Mouse (Mus musculus) MEL (cell line): ENCODE measurements around the gene Dscam. TPM values are rescaled to one million over a fixed set of nuclear protein-coding genes. Genes with fewer than 3 reads are reported as not detected.

Experiments
- DNase-seq: peaks from one replicate; pipeline ENCODE4 v3.0.0; 2011; ENCODE audit warnings: low read depth, low spot score
- H3K27ac ChIP-seq: 2 replicates; pipeline ENCODE4 v1.5.1; 2012; ENCODE audit warnings: low read depth, mild to moderate bottlenecking, control low read depth, low read length, moderate library complexity; ENCODE audit not compliant: control insufficient read depth
- H3K27me3 ChIP-seq, 2 experiments: fragments of 150-350 bp in 1 of 2; sonication (generic) in 1 of 2; 2 replicates each; pipeline ENCODE4 v1.6.1; 2012; ENCODE audit warnings: low read length in 2 of 2, mild to moderate bottlenecking in 2 of 2, improper control_type of control experiment in 1 of 2, moderate library complexity in 1 of 2; ENCODE audit not compliant: insufficient read depth in 2 of 2, control insufficient read depth in 1 of 2
- H3K36me3 ChIP-seq, 2 experiments: 2 replicates each; pipeline ENCODE4 v1.6.1; 2012 to 2014; ENCODE audit warnings: low read length in 2 of 2, improper control_type of control experiment in 1 of 2, inconsistent platforms in 1 of 2, mild to moderate bottlenecking in 1 of 2; ENCODE audit not compliant: insufficient read depth in 2 of 2, control insufficient read depth in 1 of 2
- H3K4me1 ChIP-seq, 2 experiments: fragments of 150-350 bp in 1 of 2; sonication (generic) in 1 of 2; 2 replicates each; pipeline ENCODE4 v1.6.1; 2012; ENCODE audit warnings: low read length in 2 of 2, improper control_type of control experiment in 1 of 2, mild to moderate bottlenecking in 1 of 2; ENCODE audit not compliant: insufficient read depth in 2 of 2, control insufficient read depth in 1 of 2
- H3K4me3 ChIP-seq, 2 experiments: fragments of 150-350 bp in 1 of 2; sonication (generic) in 1 of 2; 2 replicates each; pipeline ENCODE4 v1.5.1; 2012; ENCODE audit warnings: low read depth in 2 of 2, low read length in 2 of 2, mild to moderate bottlenecking in 2 of 2, moderate library complexity in 2 of 2, control low read depth in 1 of 2, improper control_type of control experiment in 1 of 2; ENCODE audit not compliant: control insufficient read depth in 1 of 2, insufficient read depth in 1 of 2
- H3K79me2 ChIP-seq: 2 replicates; pipeline ENCODE4 v1.6.1; 2012; ENCODE audit warnings: mild to moderate bottlenecking, low read length, moderate library complexity; ENCODE audit not compliant: control insufficient read depth, poor library complexity, insufficient read depth
- H3K9ac ChIP-seq: 2 replicates; pipeline ENCODE4 v1.6.1; 2012; ENCODE audit warnings: low read depth, mild to moderate bottlenecking, control low read depth, low read length, moderate library complexity; ENCODE audit not compliant: control insufficient read depth, poor library complexity, severe bottlenecking
- H3K9me3 ChIP-seq: fragments of 150-350 bp; sonication (generic); replicated peaks from 2 replicates; pipeline ENCODE4 v1.6.1; 2012; ENCODE audit warnings: mild to moderate bottlenecking, low read length, improper control_type of control experiment, moderate library complexity; ENCODE audit not compliant: insufficient read depth
- BHLHE40 ChIP-seq: IDR thresholded peaks from 2 replicates; pipeline ENCODE4 v1.6.1; 2012; ENCODE audit warnings: low read depth, mild to moderate bottlenecking, inconsistent platforms, low read length, improper control_type of control experiment, borderline replicate concordance
- CHD1 ChIP-seq: IDR thresholded peaks from 2 replicates; pipeline ENCODE4 v1.6.1; 2012; ENCODE audit warnings: low read depth, mild to moderate bottlenecking, inconsistent platforms, low read length, improper control_type of control experiment
- CTCF ChIP-seq, 3 experiments: IDR thresholded peaks in 2 of 3; conservative IDR thresholded peaks in 1 of 3; 2 replicates each; pipeline ENCODE4 v1.5.1; 2011 to 2012; ENCODE audit warnings: low read length in 3 of 3, low read depth in 2 of 3, mild to moderate bottlenecking in 2 of 3, improper control_type of control experiment in 1 of 3, inconsistent platforms in 1 of 3, mixed read lengths in 1 of 3, moderate library complexity in 1 of 3; ENCODE audit not compliant: control insufficient read depth in 1 of 3, insufficient read depth in 1 of 3, poor library complexity in 1 of 3, severe bottlenecking in 1 of 3
- E2F4 ChIP-seq: IDR thresholded peaks from 2 replicates; pipeline ENCODE4 v1.6.1; 2011; ENCODE audit warnings: low read depth, low read length, improper control_type of control experiment, borderline replicate concordance
- EP300 ChIP-seq, 2 experiments: IDR thresholded peaks; 2 replicates each; pipeline ENCODE4 v1.6.1; 2011; ENCODE audit warnings: improper control_type of control experiment in 2 of 2, low read length in 2 of 2, low read depth in 1 of 2, mild to moderate bottlenecking in 1 of 2
- GABPA ChIP-seq: IDR thresholded peaks from 2 replicates; pipeline ENCODE4 v1.6.1; 2012; ENCODE audit warnings: low read depth, mild to moderate bottlenecking, inconsistent platforms, low read length, improper control_type of control experiment, moderate library complexity
- HCFC1 ChIP-seq: IDR thresholded peaks from 2 replicates; pipeline ENCODE4 v1.6.1; 2012; ENCODE audit warnings: low read depth, mild to moderate bottlenecking, inconsistent platforms, low read length, improper control_type of control experiment, moderate library complexity
- KAT2A ChIP-seq: conservative IDR thresholded peaks from 2 replicates; pipeline ENCODE4 v1.6.1; 2012; ENCODE audit warnings: low read depth, low read length, improper control_type of control experiment, inconsistent platforms
- MAFK ChIP-seq: IDR thresholded peaks from 2 replicates; pipeline ENCODE4 v1.6.1; 2011; ENCODE audit warnings: low read depth, mild to moderate bottlenecking, low read length, improper control_type of control experiment, borderline replicate concordance
- MAX ChIP-seq: IDR thresholded peaks from 2 replicates; pipeline ENCODE4 v1.6.1; 2011; ENCODE audit warnings: low read length, improper control_type of control experiment
- MAZ ChIP-seq: IDR thresholded peaks from 2 replicates; pipeline ENCODE4 v1.6.1; 2012; ENCODE audit warnings: low read depth, mild to moderate bottlenecking, inconsistent platforms, low read length, improper control_type of control experiment
- MEF2A ChIP-seq: IDR thresholded peaks from 2 replicates; pipeline ENCODE4 v1.6.1; 2014; ENCODE audit warnings: low read depth, mild to moderate bottlenecking, inconsistent platforms, low read length, improper control_type of control experiment; ENCODE audit not compliant: poor library complexity, insufficient replicate concordance, severe bottlenecking; ENCODE audit errors: extremely low read depth
- MYB ChIP-seq: IDR thresholded peaks from 2 replicates; pipeline ENCODE4 v1.6.1; 2011; ENCODE audit warnings: mild to moderate bottlenecking, low read depth, low read length, improper control_type of control experiment
- MYC ChIP-seq: IDR thresholded peaks from 2 replicates; pipeline ENCODE4 v1.6.1; 2011; ENCODE audit warnings: low read depth, mild to moderate bottlenecking, low read length, improper control_type of control experiment, moderate library complexity
- NELFE ChIP-seq: IDR thresholded peaks from 2 replicates; pipeline ENCODE4 v1.6.1; 2011; ENCODE audit warnings: low read depth, low read length, improper control_type of control experiment
- POLR2A ChIP-seq, 2 experiments: IDR thresholded peaks; 2 replicates each; pipeline ENCODE4 v1.6.1; 2011 to 2012; ENCODE audit warnings: low read length in 2 of 2, mild to moderate bottlenecking in 2 of 2, control low read depth in 1 of 2, improper control_type of control experiment in 1 of 2, low read depth in 1 of 2, moderate library complexity in 1 of 2; ENCODE audit not compliant: control insufficient read depth in 1 of 2, insufficient read depth in 1 of 2, poor library complexity in 1 of 2
- POLR2AphosphoS2 ChIP-seq: IDR thresholded peaks from 2 replicates; pipeline ENCODE4 v1.6.1; 2011; ENCODE audit warnings: low read length, improper control_type of control experiment
- POLR2AphosphoS5 ChIP-seq: IDR thresholded peaks from 2 replicates; pipeline ENCODE4 v1.6.1; 2012; ENCODE audit warnings: low read depth, borderline replicate concordance, mild to moderate bottlenecking, inconsistent platforms, low read length, moderate library complexity, mixed read lengths
- RCOR1 ChIP-seq: IDR thresholded peaks from 2 replicates; pipeline ENCODE4 v1.6.1; 2012; ENCODE audit warnings: low read depth, mild to moderate bottlenecking, inconsistent platforms, low read length, improper control_type of control experiment
- TAL1 ChIP-seq: IDR thresholded peaks from 2 replicates; pipeline ENCODE4 v1.6.1; 2012; ENCODE audit warnings: mild to moderate bottlenecking, inconsistent platforms, low read length, moderate library complexity, mixed read lengths
- USF2 ChIP-seq, 2 experiments: IDR thresholded peaks; 2 replicates each; pipeline ENCODE4 v1.6.1; 2011 to 2012; ENCODE audit warnings: improper control_type of control experiment in 2 of 2, low read length in 2 of 2, borderline replicate concordance in 1 of 2, inconsistent platforms in 1 of 2, low read depth in 1 of 2, mild to moderate bottlenecking in 1 of 2; ENCODE audit not compliant: insufficient read depth in 1 of 2
- ZKSCAN1 ChIP-seq: IDR thresholded peaks from 2 replicates; pipeline ENCODE4 v1.6.1; 2012; ENCODE audit warnings: low read depth, mild to moderate bottlenecking, inconsistent platforms, low read length, improper control_type of control experiment, moderate library complexity
- ZMIZ1 ChIP-seq: IDR thresholded peaks from 2 replicates; pipeline ENCODE4 v1.6.1; 2012; ENCODE audit warnings: low read depth, mild to moderate bottlenecking, inconsistent platforms, low read length, improper control_type of control experiment, moderate library complexity
- ZNF384 ChIP-seq: IDR thresholded peaks from 2 replicates; pipeline ENCODE4 v1.6.1; 2012; ENCODE audit warnings: low read depth, mild to moderate bottlenecking, inconsistent platforms, low read length, improper control_type of control experiment
- polyA plus RNA-seq, 2 experiments: library from polyadenylated mRNA; stranded (reverse) in 1 of 2; unstranded in 1 of 2; fragments of >175 nt in 1 of 2; fragments of >200 nt in 1 of 2; gene quantifications; 2 replicates each; pipeline versions ENCODE4 v1.2.1 to v1.2.4; 2012; ENCODE audit warnings: low replicate concordance in 2 of 2, low read depth in 1 of 2; ENCODE audit not compliant: insufficient read length in 2 of 2, insufficient read depth in 1 of 2, missing spikeins in 1 of 2
- total RNA-seq: library from RNA; depleted of rRNA; stranded (reverse); fragments of 300-350 nt; gene quantifications from 2 replicates; pipeline ENCODE4 v1.2.3, GENCODE M21; 2012

The Dscam gene
- total and polyA plus RNA-seq, 3 experiments, result not detected

- Histone ChIP-seq H3K9me3 (no peaks in the 10 kb centered on the region), H3K27ac (no peak overlapping the region), H3K79me2 (no peaks in the 10 kb centered on the region), H3K4me1 (no peaks in the 10 kb centered on the region), H3K36me3 (peaks cover 0 to 2% of the 10 kb centered on the region in 2 experiments; a peak in 1 of 4 replicates), H3K9ac (no peak overlapping the region), H3K4me3 (no peak overlapping the region), H3K27me3 (no peaks in the 10 kb centered on the region)
- no peak for DNase-seq
- TF ChIP-seq TAL1, result no peak
- no peak for TF ChIP-seq CHD1
- no peak for TF ChIP-seq MAFK
- no peak for TF ChIP-seq MAZ
- TF ChIP-seq KAT2A, result no peak
- TF ChIP-seq POLR2AphosphoS2, result no peak
- no peak for TF ChIP-seq E2F4
- TF ChIP-seq MEF2A, result no peak
- no peak for TF ChIP-seq ZKSCAN1
- no peak for TF ChIP-seq ZMIZ1
- no peak for TF ChIP-seq MYB
- TF ChIP-seq NELFE, result no peak
- TF ChIP-seq GABPA, result no peak
- TF ChIP-seq ZNF384, result no peak
- TF ChIP-seq EP300 (IDR thresholded peaks at IDR 0.05; ENCODE audit: low read depth in 1 of 2, low read length in 2 of 2), result no peak
- no peak for TF ChIP-seq USF2 (IDR thresholded peaks at IDR 0.05; ENCODE audit: borderline replicate concordance in 1 of 2, insufficient read depth in 1 of 2, low read depth in 1 of 2, low read length in 2 of 2)
- no peak for TF ChIP-seq MYC
- TF ChIP-seq BHLHE40, result no peak
- TF ChIP-seq RCOR1, result no peak
Measured at GRCm38 (mm10) chr16:96973300-96973699, 197.3 kb downstream of the Dscam start.

- H3K36me3 ChIP-seq, result peaks cover 0 to 2% of the 10 kb centered on the region in 2 experiments; a peak in 1 of 4 replicates
- H3K4me3 ChIP-seq, result no peak overlapping the region
- H3K9ac ChIP-seq, result no peak overlapping the region
- no peaks in the 10 kb centered on the region for H3K4me1 ChIP-seq
- no peaks in the 10 kb centered on the region for H3K9me3 ChIP-seq
- no peak for DNase-seq
- no peak for TF ChIP-seq HCFC1
- no peak for TF ChIP-seq POLR2A (IDR thresholded peaks at IDR 0.05; ENCODE audit: control insufficient read depth in 1 of 2, insufficient read depth in 1 of 2, low read depth in 1 of 2, low read length in 2 of 2, poor library complexity in 1 of 2)
- no peak for TF ChIP-seq RCOR1
- TF ChIP-seq MAX, result no peak
- TF ChIP-seq ZNF384, result no peak
- TF ChIP-seq ZKSCAN1, result no peak
- no peak for TF ChIP-seq EP300 (IDR thresholded peaks at IDR 0.05; ENCODE audit: low read depth in 1 of 2, low read length in 2 of 2)
- no peak for TF ChIP-seq MAFK
- TF ChIP-seq GABPA, result no peak
- no peak for TF ChIP-seq MEF2A
- TF ChIP-seq POLR2AphosphoS5, result no peak
- TF ChIP-seq POLR2AphosphoS2, result no peak
- no peak for TF ChIP-seq CTCF (IDR thresholded peaks at IDR 0.05 in 2 of 3, conservative IDR thresholded peaks at IDR 0.05 in 1 of 3; ENCODE audit: control insufficient read depth in 1 of 3, insufficient read depth in 1 of 3, low read depth in 2 of 3, low read length in 3 of 3, poor library complexity in 1 of 3, severe bottlenecking in 1 of 3)
- no peak for TF ChIP-seq KAT2A
- TF ChIP-seq ZMIZ1, result no peak
- TF ChIP-seq USF2 (IDR thresholded peaks at IDR 0.05; ENCODE audit: borderline replicate concordance in 1 of 2, insufficient read depth in 1 of 2, low read depth in 1 of 2, low read length in 2 of 2), result no peak
- no peaks in the 10 kb centered on the region for H3K79me2 ChIP-seq
- H3K27me3 ChIP-seq, result no peaks in the 10 kb centered on the region
- H3K27ac ChIP-seq, result no peak overlapping the region
Measured at GRCm38 (mm10) chr16:96971768-96972167, 198.8 kb downstream of the Dscam start.
